Mouse (Mus musculus): ENCODE data around the gene Mief1.

DNA sequence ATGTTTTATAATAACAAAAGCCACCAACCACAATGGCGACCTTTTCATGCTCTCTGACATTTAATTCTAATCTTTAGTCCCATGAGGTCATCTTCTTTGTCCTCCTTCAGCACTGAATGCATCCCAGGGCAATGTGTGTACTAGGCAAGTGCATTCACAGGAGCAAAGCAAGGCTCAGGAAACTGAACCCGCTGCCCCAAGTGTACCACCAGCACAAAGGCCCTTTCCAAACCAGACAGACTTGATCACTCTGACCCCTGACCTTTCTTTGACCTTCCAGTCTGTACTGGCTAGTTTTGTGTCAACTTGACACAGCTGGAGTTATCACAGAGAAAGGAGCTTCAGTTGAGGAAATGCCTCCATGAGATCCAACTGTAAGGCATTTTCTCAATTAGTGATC, 1.5 kb upstream of the Mief1 start:
- TF ChIP-seq CTCF (IDR thresholded peaks at IDR 0.05; ENCODE audit: extremely low read depth, insufficient read length, insufficient replicate concordance, low read depth, low read length) (no peak), POLR2A (IDR thresholded peaks at IDR 0.05; ENCODE audit: low read depth, low read length) (no peak)
